Mouse (Mus musculus) lung, postnatal 10 days (tissue): ENCODE measurements around the gene Ssh1.

Experiments
- DNase-seq: peaks from one replicate; pipeline ENCODE4 v3.0.0; 2021

Ssh1 gene

GRCm38 (mm10) chr5:113993487-113994465, at the start of gene Ssh1:
Gene Ssh1, minus strand, starts transcription at chr5:113993894.
- peak; percentile 91 for DNase-seq

- DNase-seq: peak; percentile 84
Observed at GRCm38 (mm10) chr5:114041327-114041930, 47.7 kb upstream of the Ssh1 start.

GRCm38 (mm10) chr5:114040911-114041310, 47.2 kb upstream of the Ssh1 start:
- no peak for DNase-seq

- DNase-seq: no peak
Observed at GRCm38 (mm10) chr5:114040508-114040907, 46.8 kb upstream of the Ssh1 start.

GRCm38 (mm10) chr5:114035111-114035510, 41.4 kb upstream of the Ssh1 start:
- DNase-seq: no peak

- DNase-seq: no peak
Observed at GRCm38 (mm10) chr5:114034393-114034792, 40.7 kb upstream of the Ssh1 start.

- DNase-seq: no peak
Observed at GRCm38 (mm10) chr5:114032161-114032763, 38.6 kb upstream of the Ssh1 start.

- no peak for DNase-seq
Observed at GRCm38 (mm10) chr5:114030652-114031051, 37.0 kb upstream of the Ssh1 start.

- DNase-seq: no peak
Observed at GRCm38 (mm10) chr5:114028111-114028510, 34.4 kb upstream of the Ssh1 start.

GRCm38 (mm10) chr5:114027217-114027944, 33.7 kb upstream of the Ssh1 start:
- no peak for DNase-seq

GRCm38 (mm10) chr5:114024885-114025284, 31.2 kb upstream of the Ssh1 start:
- DNase-seq: no peak

- DNase-seq: no peak
Observed at GRCm38 (mm10) chr5:114024390-114024789, 30.7 kb upstream of the Ssh1 start.

GRCm38 (mm10) chr5:114015121-114015520, 21.4 kb upstream of the Ssh1 start:
- peak; percentile 20 for DNase-seq

- DNase-seq: no peak
Observed at GRCm38 (mm10) chr5:114009049-114009448, 15.4 kb upstream of the Ssh1 start.

- no peak for DNase-seq
Observed at GRCm38 (mm10) chr5:114007753-114008453, 14.2 kb upstream of the Ssh1 start.

GRCm38 (mm10) chr5:114006974-114007373, 13.3 kb upstream of the Ssh1 start:
- DNase-seq: no peak

GRCm38 (mm10) chr5:114005100-114005499, 11.4 kb upstream of the Ssh1 start:
- DNase-seq: no peak

GRCm38 (mm10) chr5:114004573-114004972, 10.9 kb upstream of the Ssh1 start:
- DNase-seq: no peak

- DNase-seq: no peak
Observed at GRCm38 (mm10) chr5:114003542-114003941, 9.8 kb upstream of the Ssh1 start, which contains the start of gene Dao. Gene Dao, plus strand, starts transcription at chr5:114003703.

- DNase-seq: peak; percentile 30
Observed at GRCm38 (mm10) chr5:113999382-113999781, 5.7 kb upstream of the Ssh1 start.

- no peak for DNase-seq
Observed at GRCm38 (mm10) chr5:113996458-113996857, 2.8 kb upstream of the Ssh1 start.

GRCm38 (mm10) chr5:113993031-113993486, 635 bp downstream of the Ssh1 start:
- DNase-seq: peak; percentile 68
